Mouse (Mus musculus) adrenal gland, adult 2 months (tissue): Measurements from ENCODE around the gene Vmn1r16. TPM values are rescaled to one million over a fixed set of nuclear protein-coding genes. Genes with fewer than 3 reads are reported as not detected.
"Not testable (repeated sequence)": the region's sequence is repeated elsewhere in the genome, so short reads cannot be mapped to it uniquely, and the experiment has no call there.

Source experiments
- DNase-seq: peaks from one replicate; pipeline ENCODE4 v3.0.0; 2021
- long read RNA-seq: library from polyadenylated mRNA; stranded (forward); transcript quantifications from one replicate; pipeline ENCODE4 v2.0.0, GENCODE M21; 2021
- polyA plus RNA-seq: library from polyadenylated mRNA; depleted of rRNA; stranded (reverse); fragments of >200 nt; gene quantifications from 2 replicates; pipeline ENCODE4 v1.2.3, GENCODE M21; 2012; rRNA removed
- total RNA-seq, 2 experiments: library from RNA; stranded (reverse); gene quantifications; 2 replicates each; pipeline ENCODE4 v1.2.3; 2021

Gene Vmn1r16
- total RNA-seq: not detected
- polyA plus RNA-seq: not detected in 2 replicates
- long read RNA-seq: 0 reads

GRCm38 (mm10) chr6:57329394-57329793 is at the start of gene Vmn1r16:
Gene Vmn1r16, minus strand, starts transcription at chr6:57329494.
- DNase-seq: no peak

GRCm38 (mm10) chr6:57367496-57367895 is 38.2 kb upstream of the Vmn1r16 start:
- DNase-seq: no peak

- not testable (repeated sequence) for DNase-seq
Measured at GRCm38 (mm10) chr6:57365866-57366265, 36.6 kb upstream of the Vmn1r16 start.

- no peak for DNase-seq
Measured at GRCm38 (mm10) chr6:57363627-57364026, 34.3 kb upstream of the Vmn1r16 start, which contains the start of gene Vmn1r17. Gene Vmn1r17, minus strand, starts transcription at chr6:57363727.

GRCm38 (mm10) chr6:57356864-57357263 is 27.6 kb upstream of the Vmn1r16 start:
- DNase-seq: no peak

GRCm38 (mm10) chr6:57326176-57326575 is 3.1 kb downstream of the Vmn1r16 start:
- no peak for DNase-seq

GRCm38 (mm10) chr6:57278952-57279351 is 50.3 kb downstream of the Vmn1r16 start:
- no peak for DNase-seq

- DNase-seq: no peak
Measured at GRCm38 (mm10) chr6:57272517-57272916, 56.8 kb downstream of the Vmn1r16 start.

GRCm38 (mm10) chr6:57271881-57272280 is 57.4 kb downstream of the Vmn1r16 start:
- DNase-seq: no peak

Other genes starting within 250 kb of the Vmn1r16 start
- gene Vmn1r10, start 220.0 kb downstream of the Vmn1r16 start, total RNA-seq: not detected
- gene Vmn1r10, start 220.0 kb downstream of the Vmn1r16 start, polyA plus RNA-seq: not detected in 2 replicates
- gene Vmn1r11, start 196.0 kb downstream of the Vmn1r16 start, total RNA-seq: not detected
- gene Vmn1r11, start 196.0 kb downstream of the Vmn1r16 start, polyA plus RNA-seq: not detected in 2 replicates
- not detected for gene Vmn1r12, start 172.6 kb downstream of the Vmn1r16 start, total RNA-seq
- not detected in 2 replicates for gene Vmn1r12, start 172.6 kb downstream of the Vmn1r16 start, polyA plus RNA-seq
- gene Vmn1r13, start 126.2 kb downstream of the Vmn1r16 start, total RNA-seq: not detected
- not detected in 2 replicates for gene Vmn1r13, start 126.2 kb downstream of the Vmn1r16 start, polyA plus RNA-seq
- gene Vmn1r14, start 97.8 kb downstream of the Vmn1r16 start, total RNA-seq: not detected
- gene Vmn1r14, start 97.8 kb downstream of the Vmn1r16 start, polyA plus RNA-seq: not detected in 2 replicates
- not detected for gene Vmn1r15, start 71.5 kb downstream of the Vmn1r16 start, total RNA-seq
- gene Vmn1r15, start 71.5 kb downstream of the Vmn1r16 start, polyA plus RNA-seq: not detected in 2 replicates
- gene Vmn1r17, start 34.2 kb upstream of the Vmn1r16 start, total RNA-seq: not detected
- gene Vmn1r17, start 34.2 kb upstream of the Vmn1r16 start, polyA plus RNA-seq: not detected in 2 replicates
- gene Vmn1r18, start 66.3 kb upstream of the Vmn1r16 start, total RNA-seq: not detected
- not detected in 2 replicates for gene Vmn1r18, start 66.3 kb upstream of the Vmn1r16 start, polyA plus RNA-seq
- gene Vmn1r19, start 74.3 kb upstream of the Vmn1r16 start, total RNA-seq: not detected
- gene Vmn1r19, start 74.3 kb upstream of the Vmn1r16 start, polyA plus RNA-seq: not detected in 2 replicates
- not detected for gene Vmn1r20, start 99.4 kb upstream of the Vmn1r16 start, total RNA-seq
- gene Vmn1r20, start 99.4 kb upstream of the Vmn1r16 start, polyA plus RNA-seq: not detected in 2 replicates
- gene Ppm1k, start 206.0 kb upstream of the Vmn1r16 start, total RNA-seq: 10 to 100 TPM; 28.1 to 58.6 TPM
- gene Ppm1k, start 206.0 kb upstream of the Vmn1r16 start, polyA plus RNA-seq: 1.3 TPM in 2 replicates